Mouse (Mus musculus): ENCODE measurements around the gene Rufy3.

DNA sequence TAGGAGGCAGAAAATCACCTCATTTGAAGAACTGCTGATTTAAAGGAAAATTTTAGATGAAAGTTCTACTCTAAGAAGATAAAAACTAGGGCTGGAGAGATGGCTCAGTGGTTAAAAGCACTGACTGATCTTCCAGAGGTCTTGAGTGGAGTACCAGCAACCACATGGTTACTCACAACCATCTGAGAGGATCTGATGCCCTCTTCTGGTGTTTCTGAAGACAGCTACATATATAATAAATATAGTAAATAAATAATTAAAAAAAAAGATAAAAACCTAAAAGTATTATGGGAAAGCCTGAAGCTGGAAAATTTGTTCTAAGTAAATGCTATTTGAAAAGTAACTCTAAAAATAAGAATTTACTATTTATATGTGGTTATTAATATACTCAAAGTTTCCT is 128.2 kb downstream of the Rufy3 start:
- TF ChIP-seq CTCF (IDR thresholded peaks at IDR 0.05; ENCODE audit: borderline replicate concordance, control insufficient read depth, extremely low read depth, insufficient read depth, low read length, poor library complexity) (no peak), POLR2A (IDR thresholded peaks at IDR 0.05; ENCODE audit: control insufficient read depth, extremely low read depth, insufficient read depth, low read length, poor library complexity) (no peak)
